24 mouse cellular contexts compared by ENCODE assay signal in the genomic region with DNA sequence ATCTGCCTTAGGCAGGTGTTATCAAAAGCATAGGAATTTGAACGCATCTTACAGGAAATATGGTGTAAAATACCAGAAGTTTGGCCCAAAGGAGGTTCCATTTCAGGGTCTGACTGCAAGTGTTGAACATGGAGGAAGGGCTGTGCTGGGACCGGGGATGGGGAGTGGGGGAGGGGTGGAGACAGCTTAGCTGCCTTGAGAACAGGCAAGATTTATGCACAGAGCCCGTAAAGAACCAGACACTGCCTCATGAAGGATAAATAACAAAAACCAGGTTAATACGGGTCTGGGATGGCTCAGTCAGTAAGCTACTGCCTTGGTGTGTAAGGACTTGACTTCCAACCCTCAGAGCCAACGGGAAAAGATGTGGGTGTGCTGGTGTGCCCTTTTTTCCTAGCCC.
"Had no signal": no experiment of that assay in that cellular context is flagged by ENCODE, and none has a peak within 500 bp of the region (broad histone marks: within the 10 kb centered on the region; RNA-seq: fewer than 3 reads in every experiment).

No protein-coding gene starts in this region.

- H3K36me3 ChIP-seq: limb, embryonic 12.5 days; limb, embryonic 15.5 days; midbrain, embryonic 10.5 days; neural tube, embryonic 12.5 days; neural tube, embryonic 15.5 days had no signal

- DNase-seq: kidney, adult 11 months; kidney, postnatal 25 days; layer of hippocampus, adult 9-11 months; liver, postnatal 0 days; lung, embryonic 14.5 days; midbrain, embryonic 14.5 days; right cerebral cortex, adult 18-20 months; right cerebral cortex, postnatal 14 days; right cerebral cortex, postnatal 4 days; spleen, adult 18-20 months; thymus, adult 18-20 months; thymus, postnatal 14 days; thymus, postnatal 4 days had no signal

- H3K4me2 ChIP-seq: limb, embryonic 12.5 days; limb, embryonic 15.5 days; liver, embryonic 11.5 days; lung, embryonic 14.5 days; neural tube, embryonic 12.5 days; neural tube, embryonic 15.5 days had no signal

- H3K4me1 ChIP-seq: limb, embryonic 15.5 days; neural tube, embryonic 12.5 days; neural tube, embryonic 15.5 days had no signal

- H3K9me3 ChIP-seq: limb, embryonic 12.5 days; limb, embryonic 15.5 days; midbrain, embryonic 10.5 days; neural tube, embryonic 12.5 days; neural tube, embryonic 15.5 days had no signal

- H3K4me3 ChIP-seq: layer of hippocampus, adult 2 months; limb, embryonic 12.5 days; limb, embryonic 15.5 days; midbrain, embryonic 10.5 days; neural tube, embryonic 12.5 days; neural tube, embryonic 15.5 days had no signal

- H3K27ac ChIP-seq: kidney, postnatal 0 days; layer of hippocampus, adult 2 months; limb, embryonic 12.5 days; limb, embryonic 15.5 days; liver, embryonic 14.5 days; macrophage; midbrain, embryonic 10.5 days; neural tube, embryonic 12.5 days; neural tube, embryonic 15.5 days had no signal

- ATAC-seq: liver, postnatal 0 days; lung, postnatal 0 days had no signal

- H3K27me3 ChIP-seq: limb, embryonic 12.5 days; limb, embryonic 15.5 days; neural tube, embryonic 12.5 days; neural tube, embryonic 15.5 days had no signal

- H3K9ac ChIP-seq: limb, embryonic 12.5 days; limb, embryonic 15.5 days; liver, embryonic 14.5 days; liver, postnatal 0 days; lung, embryonic 14.5 days; neural tube, embryonic 12.5 days; neural tube, embryonic 15.5 days had no signal
